Mouse (Mus musculus) kidney, adult 18-20 months (tissue): ENCODE results near the gene Shld1.

Source experiments
- DNase-seq: peaks from one replicate; pipeline ENCODE4 v3.0.0; 2021

Shld1 gene

DNA sequence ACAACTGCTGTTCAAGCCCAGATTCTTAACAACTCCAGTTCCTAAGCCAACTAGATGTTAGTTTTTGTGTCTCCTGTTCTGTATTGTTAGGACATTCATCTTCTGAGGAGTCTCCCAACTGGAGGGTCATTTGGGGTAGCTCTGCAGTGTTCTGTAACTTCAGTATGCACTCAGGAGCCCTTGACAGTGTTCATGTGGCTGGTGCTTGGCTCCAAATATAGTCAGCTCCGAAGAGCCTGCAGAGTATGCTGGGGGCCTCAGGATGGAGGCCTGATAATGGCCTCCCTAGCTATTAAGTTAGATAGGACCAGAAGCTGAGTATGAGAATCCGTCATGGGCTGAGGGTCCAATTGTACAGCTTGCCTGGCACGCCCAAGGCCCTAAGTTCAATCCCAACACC, 7.2 kb downstream of the Shld1 start:
- no peak for DNase-seq

DNA sequence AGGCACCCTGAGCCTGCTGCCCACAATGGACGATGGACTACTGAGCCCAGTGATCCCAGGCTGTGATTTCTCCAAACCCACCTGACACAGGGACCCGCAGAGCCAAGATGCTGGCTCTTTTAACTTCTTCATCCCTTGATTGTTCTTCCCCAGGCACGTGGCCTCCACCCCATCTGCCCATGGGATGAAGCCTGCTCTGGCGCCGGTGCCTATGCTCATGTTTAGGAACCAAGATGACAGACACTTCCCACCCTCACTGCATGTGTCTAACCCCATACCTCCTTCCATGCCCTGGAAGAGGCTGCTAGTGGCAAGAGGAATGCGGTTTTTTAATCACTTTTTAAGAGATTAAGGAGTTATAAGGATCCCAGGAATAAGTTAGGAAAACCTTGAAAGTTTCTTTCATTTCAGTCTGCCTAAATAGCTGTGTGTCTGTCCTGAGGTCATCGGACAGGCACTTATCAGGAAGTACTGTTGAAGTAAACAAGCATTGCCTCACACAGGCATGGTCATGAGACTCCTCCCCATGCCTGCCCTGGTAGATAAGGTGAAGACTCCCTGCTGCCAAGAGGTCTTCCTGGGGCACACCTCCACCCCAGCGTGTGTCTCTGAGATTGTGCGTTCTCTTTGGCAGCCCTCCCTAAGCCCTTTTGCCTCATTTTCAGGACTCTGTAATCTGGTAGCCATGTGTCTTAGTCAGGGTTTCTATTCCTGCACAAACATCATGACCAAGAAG, 8.8 kb downstream of the Shld1 start:
- no peak for DNase-seq

DNA sequence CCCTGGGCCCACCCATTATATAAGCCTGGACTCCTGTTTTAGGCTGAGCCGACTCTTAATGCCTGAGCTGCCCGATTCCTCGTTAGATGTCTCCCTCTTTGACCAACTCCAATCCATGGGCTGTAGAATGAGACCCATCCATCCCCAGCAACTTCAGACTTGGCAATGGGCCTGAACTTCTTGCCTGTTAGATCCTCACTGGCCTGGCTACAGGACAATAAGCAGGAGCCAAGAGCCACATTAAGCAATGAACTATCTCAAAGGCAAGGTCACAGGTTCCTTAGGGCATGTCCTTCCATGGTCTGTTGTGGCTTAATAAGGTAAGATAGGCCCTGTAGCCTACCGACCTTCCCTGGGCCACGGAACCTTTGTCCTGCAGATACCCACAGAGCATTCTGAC, 9.8 kb downstream of the Shld1 start:
- no peak for DNase-seq

- DNase-seq, result no peak
Measured at GRCm38 (mm10) chr2:132697256-132697655, 10.5 kb downstream of the Shld1 start.

DNA sequence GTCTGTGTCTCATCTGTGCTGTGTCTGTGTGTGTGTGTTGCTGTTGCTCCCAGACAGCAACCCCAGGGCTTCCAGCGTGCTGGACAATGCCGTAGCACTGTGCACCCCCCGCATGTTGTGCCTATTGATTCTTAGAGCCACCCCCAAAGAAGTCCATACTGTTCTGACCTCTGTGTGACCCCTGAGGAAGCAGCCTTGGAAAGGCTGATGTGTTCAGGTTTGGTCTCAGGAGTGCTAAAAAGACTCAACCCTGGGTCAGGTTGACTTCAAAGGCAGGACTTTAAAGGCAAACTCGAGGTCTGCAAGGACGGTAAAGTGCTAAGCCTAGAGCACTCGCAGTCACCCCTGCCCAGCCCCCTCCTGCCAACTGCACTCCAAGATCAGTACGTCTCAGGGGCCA, 11.0 kb downstream of the Shld1 start:
- DNase-seq, result no peak

DNA sequence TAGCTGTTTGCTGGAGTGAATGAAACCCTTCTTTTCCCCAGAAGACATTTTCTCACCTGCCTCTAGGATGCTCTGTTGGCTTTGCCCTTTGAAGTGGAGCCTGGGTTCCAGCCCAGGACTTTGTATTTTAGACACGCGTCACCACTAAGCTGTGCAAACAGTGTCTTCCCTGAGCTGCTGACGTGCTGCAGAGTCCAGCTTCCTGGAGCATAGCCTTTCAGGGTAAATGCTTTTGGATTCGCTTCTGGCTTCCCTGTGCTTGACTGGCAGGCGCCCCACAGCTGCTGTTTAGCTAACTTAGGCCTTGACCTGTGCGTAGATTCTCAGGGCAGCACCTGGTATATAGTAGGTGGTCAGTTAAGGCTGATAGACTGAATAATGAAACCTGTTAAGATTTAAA, 11.7 kb downstream of the Shld1 start:
- peak; percentile 15 for DNase-seq

GRCm38 (mm10) chr2:132700921-132701320, 14.2 kb downstream of the Shld1 start:
- no peak for DNase-seq

- peak; percentile 71 for DNase-seq
Measured at GRCm38 (mm10) chr2:132701451-132701886, 14.7 kb downstream of the Shld1 start.

DNA sequence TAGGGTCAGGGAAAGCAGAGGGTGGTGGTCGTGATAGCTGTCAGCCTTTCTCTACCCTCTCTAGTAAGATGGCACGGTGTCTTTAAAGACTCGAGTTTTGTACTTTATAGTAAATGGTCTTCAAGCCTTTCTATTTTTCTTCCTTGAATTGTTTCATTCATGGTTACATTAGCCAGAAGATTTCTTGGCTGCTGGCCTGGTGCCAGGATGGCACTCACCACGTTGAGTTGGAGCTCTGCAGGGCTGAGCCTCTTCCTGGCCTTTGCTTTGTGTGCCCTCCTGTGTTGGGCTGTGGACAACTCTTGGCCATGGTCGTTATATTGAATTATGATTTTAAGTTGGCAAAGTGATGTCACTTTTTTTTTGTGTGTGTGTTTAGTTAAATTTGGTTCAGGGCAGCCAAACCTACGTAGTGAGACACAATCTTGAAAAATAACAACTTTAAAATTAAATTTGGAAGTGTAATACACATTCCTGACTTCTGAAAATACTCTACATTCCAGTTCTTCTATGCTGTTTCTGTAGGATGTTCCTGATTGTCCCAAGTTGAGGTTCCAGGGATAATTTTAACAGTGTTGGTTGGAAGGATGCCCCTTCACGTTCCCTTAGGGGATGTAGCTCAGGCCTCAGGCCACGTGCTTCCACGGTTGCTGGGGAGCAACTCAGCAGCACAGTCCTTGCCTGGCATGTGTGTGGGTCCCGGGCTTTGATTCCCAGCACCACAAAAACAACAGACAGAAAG, 18.7 kb downstream of the Shld1 start:
- DNase-seq, result no peak

GRCm38 (mm10) chr2:132706309-132706708, 19.6 kb downstream of the Shld1 start:
- no peak for DNase-seq

- no peak for DNase-seq
Measured at GRCm38 (mm10) chr2:132710488-132710887, 23.8 kb downstream of the Shld1 start.

DNA sequence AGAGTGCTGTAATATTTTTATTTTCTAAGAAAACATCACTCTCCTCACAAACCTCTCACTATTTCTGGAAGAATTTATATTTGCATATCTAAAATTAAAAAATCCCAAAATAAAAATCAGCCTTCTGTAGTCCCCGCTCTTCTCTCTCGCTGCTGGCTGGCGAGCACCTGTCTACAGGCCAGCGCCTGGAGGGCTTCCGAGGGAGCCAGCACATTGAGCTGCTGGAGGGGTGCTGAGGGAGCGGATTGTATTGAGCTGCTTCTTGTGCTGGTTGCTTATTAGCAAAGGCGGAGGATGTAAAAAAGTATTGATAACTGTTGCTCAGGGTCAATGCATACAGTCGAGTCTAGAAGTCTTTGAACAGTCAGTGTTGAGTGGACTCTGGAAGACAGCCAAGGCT, 25.3 kb downstream of the Shld1 start:
- DNase-seq, result no peak

DNA sequence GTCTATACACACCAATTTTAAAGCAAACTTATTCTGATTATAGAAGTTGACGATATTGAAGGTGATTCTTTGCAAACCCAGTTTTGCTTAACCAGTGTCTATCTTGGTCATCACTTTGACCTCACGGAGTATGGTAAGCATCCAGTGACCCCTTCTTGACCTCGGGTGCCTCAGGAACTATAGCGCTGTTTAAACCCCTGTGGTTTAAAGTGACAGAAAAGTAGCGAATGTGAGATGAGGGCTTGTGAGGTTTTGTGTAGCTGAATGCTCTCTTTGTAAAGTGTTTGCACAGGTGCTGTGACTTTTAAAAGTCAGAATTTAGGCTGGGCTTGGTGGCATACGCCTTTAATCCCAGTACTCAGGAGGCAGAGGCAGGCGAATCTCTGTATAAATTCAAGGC, 27.8 kb downstream of the Shld1 start:
- DNase-seq, result no peak

DNA sequence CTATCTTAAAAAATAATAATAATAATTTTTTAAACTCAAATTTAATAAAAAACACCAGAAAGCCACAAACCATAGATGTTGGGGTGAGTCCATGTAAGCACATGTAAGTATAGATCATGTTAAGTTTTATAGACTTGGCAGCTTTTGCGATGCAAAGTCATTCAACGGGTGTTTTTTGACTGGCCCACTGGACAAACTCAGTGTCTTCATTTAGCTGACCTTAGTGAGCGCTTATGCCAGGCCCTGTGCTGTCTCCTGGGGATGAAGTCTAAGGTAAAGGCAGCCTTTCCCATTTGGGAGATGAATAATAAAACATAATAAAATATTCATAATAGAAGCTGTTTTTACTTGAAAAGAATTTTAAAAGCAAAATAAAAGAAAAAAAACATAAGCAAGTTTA, 28.2 kb downstream of the Shld1 start:
- no peak for DNase-seq

- no peak for DNase-seq
Measured at GRCm38 (mm10) chr2:132715421-132716070, 28.8 kb downstream of the Shld1 start.

GRCm38 (mm10) chr2:132716154-132716553, 29.4 kb downstream of the Shld1 start:
- peak; percentile 43 for DNase-seq

GRCm38 (mm10) chr2:132716901-132717536, 30.3 kb downstream of the Shld1 start:
- no peak for DNase-seq

DNA sequence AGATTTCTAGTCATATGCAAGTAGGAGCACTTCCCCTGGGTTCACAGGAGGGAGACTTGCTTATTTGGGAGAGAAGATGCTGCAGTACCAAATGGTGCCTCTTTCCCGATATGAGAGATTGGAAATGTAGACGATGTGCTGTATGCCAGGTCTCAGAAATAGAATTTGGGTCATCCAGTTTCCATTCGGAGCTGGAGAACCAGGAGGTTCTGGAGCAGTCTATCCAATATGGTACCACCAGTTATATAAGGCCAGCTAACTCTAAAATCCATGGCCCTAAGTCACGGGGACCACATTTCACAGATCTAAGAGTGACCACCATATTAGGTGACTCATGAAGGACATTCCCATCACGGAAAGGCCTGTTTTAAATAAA, 30.8 kb downstream of the Shld1 start:
- no peak for DNase-seq

DNA sequence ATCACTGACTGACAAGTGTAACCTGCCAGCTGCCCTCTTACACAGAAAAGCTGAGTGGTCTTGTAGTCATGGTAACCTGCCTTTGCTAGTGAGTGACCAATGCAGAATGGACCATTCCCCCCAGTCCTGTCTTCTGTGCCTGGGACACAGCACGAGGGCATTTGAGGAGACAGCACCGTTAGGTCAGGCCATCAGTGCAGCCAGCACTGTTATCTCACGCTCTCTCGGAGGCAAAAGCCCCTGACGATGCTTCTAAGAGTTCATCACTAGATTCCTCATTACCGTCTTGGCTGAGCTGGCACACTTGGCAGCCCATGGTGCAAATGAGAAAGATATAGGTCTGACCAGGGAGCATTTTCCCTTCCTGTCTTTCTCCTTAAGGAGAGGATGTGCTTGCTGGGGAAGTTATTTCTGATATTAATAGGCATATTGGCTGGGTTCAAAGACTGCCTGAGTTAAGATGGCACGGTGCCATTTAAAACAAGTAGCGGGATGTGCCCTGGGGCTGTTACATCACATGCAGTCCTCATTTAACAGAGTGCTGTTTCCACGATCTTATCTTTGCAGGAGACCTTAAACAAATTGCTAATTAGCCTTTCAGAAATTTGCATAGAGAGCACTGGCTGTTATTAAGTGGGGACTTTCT, 34.3 kb downstream of the Shld1 start:
- peak; percentile 14 for DNase-seq

- no peak for DNase-seq
Measured at GRCm38 (mm10) chr2:132721844-132722243, 35.1 kb downstream of the Shld1 start.

- DNase-seq, result no peak
Measured at GRCm38 (mm10) chr2:132723958-132724431, 37.3 kb downstream of the Shld1 start.

GRCm38 (mm10) chr2:132724561-132724960, 37.8 kb downstream of the Shld1 start:
- DNase-seq, result no peak

DNA sequence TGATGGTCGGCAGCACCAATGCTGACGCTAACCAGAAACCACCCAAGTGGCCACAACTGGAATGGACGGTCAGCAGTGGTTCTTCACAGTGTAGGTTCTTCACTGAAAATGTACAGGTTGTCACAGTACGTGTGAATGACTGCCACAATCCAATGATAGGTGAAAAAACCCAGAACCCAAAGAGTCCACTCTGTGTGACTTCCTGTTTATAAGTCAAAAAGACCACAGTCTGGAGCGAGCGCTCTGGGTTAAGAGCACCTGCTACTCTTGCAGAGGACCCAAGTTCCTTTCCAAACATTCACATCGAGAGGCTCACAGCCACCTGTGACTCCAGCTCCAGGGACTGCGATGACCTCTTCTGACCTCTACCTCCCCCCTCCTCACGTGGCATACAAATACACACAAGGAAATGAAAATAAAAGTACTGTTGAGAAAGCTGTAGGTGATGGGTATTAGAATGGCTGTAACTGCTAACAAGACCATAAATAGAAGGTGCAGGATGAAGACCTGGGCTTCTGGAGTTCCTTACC, 38.7 kb downstream of the Shld1 start:
- no peak for DNase-seq
